Comparison of ENCODE assay signal across 31 mouse cellular contexts in the genomic region with DNA sequence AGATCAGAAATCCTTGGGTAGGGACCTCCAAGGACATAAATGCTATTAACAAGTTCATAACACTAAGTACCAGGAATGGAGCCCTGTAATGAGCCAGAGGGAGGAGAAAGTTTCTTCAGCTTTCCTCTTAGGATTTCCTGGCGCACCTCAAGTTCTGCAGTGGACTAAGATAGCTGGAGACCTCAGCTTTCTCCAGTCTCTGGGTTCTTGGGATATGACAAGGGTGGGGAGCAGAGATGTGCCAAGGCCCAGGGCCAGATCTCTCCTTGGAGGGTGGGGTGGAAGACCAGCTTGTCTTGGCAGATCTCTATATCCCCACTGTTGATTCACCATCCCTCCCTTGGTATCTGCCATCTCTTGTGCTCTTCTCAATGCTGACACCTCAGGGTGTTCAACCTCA. TPM values are rescaled to one million over a fixed set of nuclear protein-coding genes. Genes with fewer than 3 reads are reported as not detected.
"Had no signal": no experiment of that assay in that cellular context is flagged by ENCODE, and none has a peak within 500 bp of the region (broad histone marks: within the 10 kb centered on the region; RNA-seq: fewer than 3 reads in every experiment).

No protein-coding gene starts in this region.

- DNase-seq: left cerebral cortex, postnatal 4 days; liver; liver, embryonic 13.5 days; liver, postnatal 0 days; lung, adult 18-20 months; lung, adult 2 months; lung, embryonic 14.5 days; lung, postnatal 10 days; lung, postnatal 14 days; lung, postnatal 4 days; midbrain, embryonic 14.5 days had no signal

- H3K27me3 ChIP-seq: limb, embryonic 12.5 days; limb, embryonic 13.5 days; limb, embryonic 15.5 days; liver, embryonic 13.5 days; liver, embryonic 15.5 days; lung, embryonic 15.5 days; midbrain, embryonic 15.5 days; neural tube, embryonic 12.5 days had no signal

- H3K4me3 ChIP-seq: limb, embryonic 10.5 days; limb, embryonic 12.5 days; limb, embryonic 13.5 days; limb, embryonic 15.5 days; liver, embryonic 12.5 days; liver, embryonic 13.5 days; liver, embryonic 15.5 days; lung, embryonic 15.5 days; megakaryocyte, embryonic 14.5 days; midbrain, embryonic 10.5 days; midbrain, embryonic 12.5 days; midbrain, embryonic 13.5 days; midbrain, embryonic 15.5 days; myocyte; neural tube, embryonic 12.5 days had no signal

- H3K4me2 ChIP-seq: limb, embryonic 12.5 days; limb, embryonic 13.5 days; limb, embryonic 15.5 days; liver, embryonic 11.5 days; liver, embryonic 12.5 days; liver, embryonic 13.5 days; liver, embryonic 15.5 days; lung, embryonic 14.5 days; lung, embryonic 15.5 days; midbrain, embryonic 12.5 days; midbrain, embryonic 13.5 days; midbrain, embryonic 15.5 days; neural tube, embryonic 12.5 days had no signal

- H3K9me3 ChIP-seq: limb, embryonic 10.5 days; limb, embryonic 12.5 days; limb, embryonic 13.5 days; limb, embryonic 15.5 days; liver, embryonic 12.5 days; liver, embryonic 13.5 days; liver, embryonic 15.5 days; lung, embryonic 15.5 days; megakaryocyte, embryonic 14.5 days; midbrain, embryonic 10.5 days; midbrain, embryonic 12.5 days; midbrain, embryonic 13.5 days; midbrain, embryonic 15.5 days; neural tube, embryonic 12.5 days had no signal

- H3K36me3 ChIP-seq: limb, embryonic 12.5 days; limb, embryonic 13.5 days; limb, embryonic 15.5 days; liver, embryonic 12.5 days; liver, embryonic 13.5 days; liver, embryonic 15.5 days; lung, embryonic 15.5 days; midbrain, embryonic 10.5 days; midbrain, embryonic 12.5 days; midbrain, embryonic 13.5 days; midbrain, embryonic 15.5 days; neural tube, embryonic 12.5 days had no signal

- H3K27ac ChIP-seq: limb, embryonic 10.5 days; limb, embryonic 12.5 days; limb, embryonic 13.5 days; limb, embryonic 15.5 days; liver, embryonic 12.5 days; liver, embryonic 13.5 days; liver, embryonic 14.5 days; liver, embryonic 15.5 days; lung, embryonic 15.5 days; macrophage; midbrain, embryonic 10.5 days; midbrain, embryonic 12.5 days; midbrain, embryonic 13.5 days; midbrain, embryonic 15.5 days; neural tube, embryonic 12.5 days had no signal

- H3K9ac ChIP-seq: limb, embryonic 12.5 days; limb, embryonic 13.5 days; limb, embryonic 15.5 days; liver, embryonic 12.5 days; liver, embryonic 13.5 days; liver, embryonic 14.5 days; liver, embryonic 15.5 days; liver, postnatal 0 days; lung, embryonic 14.5 days; lung, embryonic 15.5 days; midbrain, embryonic 12.5 days; midbrain, embryonic 13.5 days; midbrain, embryonic 15.5 days; neural tube, embryonic 12.5 days had no signal

- ATAC-seq: liver, embryonic 12.5 days; liver, postnatal 0 days; lung, postnatal 0 days; midbrain, embryonic 13.5 days; midbrain, embryonic 15.5 days had no signal

RNA-seq across cellular contexts. Expression of gene Arhgef15, which starts 18.3 kb away (rescaled TPM):
- total RNA-seq: megakaryocyte-erythroid progenitor cell, adult 5-6 weeks; monocyte, adult 5-6 weeks had no signal
- polyA plus RNA-seq: macrophage had no signal
